Mouse (Mus musculus): ENCODE measurements at regions not wholly inside any gene's neighbourhood (a gene's known extent, or its start where the extent isn't known, plus 50 kb on each side); places are given as distances from the start of the nearest gene placed in this dataset.
A peak's percentile ranks its signal among the peaks of the same experiment; 100 is the strongest.
"Not testable (repeated sequence)": the region's sequence is repeated elsewhere in the genome, so short reads cannot be mapped to it uniquely, and the experiment has no call there.

DNA sequence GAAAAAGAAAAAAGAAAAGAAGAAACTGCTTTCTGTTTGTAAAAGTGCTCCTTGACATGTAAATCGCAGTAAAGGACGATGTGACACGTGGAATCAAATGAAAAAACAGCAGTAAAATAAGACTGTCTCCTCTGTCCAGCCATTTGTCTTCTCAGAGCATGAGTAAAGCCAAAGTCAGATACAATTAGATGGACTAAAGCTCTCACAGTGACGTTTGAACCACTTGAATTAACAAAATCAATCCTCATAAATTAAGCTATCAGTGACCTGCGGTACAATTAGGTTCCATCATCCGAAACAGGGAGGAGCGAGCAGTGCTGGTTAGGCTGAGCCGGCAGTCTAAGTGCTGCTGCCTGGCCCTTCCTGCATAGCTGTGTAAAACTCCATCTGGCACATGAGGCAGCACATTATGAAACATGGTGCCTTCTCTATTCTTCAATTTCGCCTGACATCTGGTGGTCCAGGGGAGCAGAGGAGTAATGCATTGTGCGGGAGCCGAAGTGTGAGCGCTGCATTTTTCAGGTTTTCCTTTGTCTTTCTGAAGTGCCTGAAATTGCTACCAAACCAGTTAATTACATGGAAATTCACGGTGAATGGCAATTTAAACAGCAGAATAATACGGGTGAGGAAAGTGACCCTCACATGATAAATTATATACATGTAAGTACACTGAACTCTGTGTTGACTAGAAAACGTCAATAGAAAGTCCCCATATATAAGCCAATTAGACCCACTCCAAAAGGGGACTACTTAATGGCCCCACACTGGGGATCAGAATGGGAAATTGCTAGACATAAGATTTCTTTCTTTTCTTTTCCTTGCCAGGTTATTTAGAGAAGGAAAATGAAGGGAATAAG, 118.1 kb downstream of the Mmrn1 start:
- DNase-seq (ENCODE audit: low read depth, low spot score), result no peak

DNA sequence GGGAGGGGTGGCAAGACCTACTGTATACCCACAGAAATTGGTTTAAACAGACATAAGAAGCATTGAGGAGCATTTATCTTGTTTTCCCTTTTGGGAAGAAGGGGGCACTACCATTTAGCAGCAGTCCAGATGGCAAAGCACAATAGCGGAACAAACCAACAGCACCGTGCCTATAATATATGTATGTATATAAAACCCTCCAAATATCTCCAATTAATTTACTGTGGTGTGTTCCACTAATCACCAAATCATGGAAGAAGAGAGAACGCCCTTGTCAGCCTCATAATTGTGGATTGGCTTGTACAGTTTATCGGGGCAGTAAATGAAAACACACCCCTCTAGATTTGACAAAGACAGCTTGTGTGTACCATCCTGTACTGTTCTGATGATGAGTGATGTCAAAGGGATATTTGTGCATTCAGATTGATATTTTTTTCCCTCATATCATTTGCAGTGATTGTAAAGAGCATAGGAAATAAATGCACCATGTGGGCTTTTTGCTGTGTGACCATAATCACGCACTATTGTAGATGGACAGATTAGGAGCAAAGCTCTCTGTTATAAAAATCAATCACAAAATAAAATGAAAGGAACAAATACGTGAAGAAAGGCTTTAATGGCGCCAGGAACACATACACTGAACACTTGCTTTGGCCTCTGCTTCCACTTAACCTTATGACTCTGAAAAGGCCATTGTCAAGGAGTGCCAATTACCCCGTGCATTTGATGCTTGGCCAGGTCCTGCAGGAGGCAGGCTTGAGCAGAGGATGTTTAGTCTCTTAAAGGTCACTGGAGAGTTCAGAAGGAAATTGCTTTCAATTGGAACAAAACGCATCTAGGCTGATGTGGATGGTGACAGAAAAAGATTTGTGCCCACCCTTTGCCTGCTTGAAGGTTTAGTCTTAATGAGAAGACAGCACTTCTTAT, 119.0 kb downstream of the Mmrn1 start:
- no peak for DNase-seq (ENCODE audit: low read depth, low spot score)

DNA sequence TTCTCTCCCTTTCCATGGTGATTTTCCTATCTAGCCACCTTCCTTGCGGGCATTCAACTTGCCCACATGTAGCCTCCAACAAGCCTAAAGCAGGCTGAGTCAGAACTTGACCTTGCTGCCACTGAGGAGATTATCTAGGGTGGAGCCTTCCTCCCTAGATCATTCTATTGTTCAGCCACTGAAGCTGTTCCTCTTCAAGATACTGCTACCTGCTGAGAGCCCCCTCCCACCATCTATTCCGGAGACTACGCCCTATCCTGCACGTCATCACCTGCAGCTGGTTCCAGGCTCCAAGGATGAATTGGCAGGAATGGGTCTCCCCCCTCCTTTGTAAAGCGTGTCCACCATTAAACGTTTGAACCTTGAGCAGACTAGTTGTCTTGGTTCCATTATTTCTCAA, 122.9 kb downstream of the Mmrn1 start:
- not testable (repeated sequence) for DNase-seq (ENCODE audit: low read depth, low spot score)

DNA sequence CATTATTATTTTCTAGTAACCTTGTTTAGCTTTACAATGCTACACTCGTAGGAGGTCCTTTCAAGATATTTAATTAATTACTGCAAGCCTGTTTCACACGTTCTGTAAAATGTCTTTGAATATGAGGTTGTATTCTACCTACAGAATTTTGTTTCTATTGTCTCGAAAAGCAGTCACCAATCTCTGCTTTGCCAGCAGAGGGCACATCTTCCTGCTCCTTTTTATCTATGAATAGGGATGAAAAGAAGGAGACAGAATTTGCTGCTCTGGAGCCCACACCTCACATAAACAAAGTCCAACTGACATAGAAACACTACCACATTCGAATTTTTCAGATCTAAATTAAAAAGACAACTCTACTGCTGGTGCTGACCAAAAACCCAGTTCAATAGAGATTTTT, 117.0 kb upstream of the Ccser1 start:
- DNase-seq (ENCODE audit: low read depth, low spot score), result peak; percentile 43

DNA sequence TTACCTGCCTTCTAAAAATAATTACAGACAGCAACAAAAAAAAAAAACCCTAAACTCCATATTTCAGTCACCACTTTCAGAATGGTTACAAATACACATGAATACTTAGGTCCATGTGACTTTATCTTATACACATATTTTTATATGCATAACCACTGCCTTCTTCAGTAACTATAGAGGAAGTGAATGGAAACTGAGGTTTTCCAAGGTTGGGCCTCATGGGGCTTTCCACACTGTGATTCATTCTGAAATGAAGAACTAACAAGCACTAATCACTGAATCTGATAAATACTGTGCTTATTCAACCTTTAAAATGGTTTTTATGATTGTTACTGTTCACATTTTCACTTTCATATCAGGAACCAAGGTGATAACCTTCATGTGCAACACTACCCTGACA, 114.4 kb upstream of the Ccser1 start:
- DNase-seq (ENCODE audit: low read depth, low spot score), result peak; percentile 67

DNA sequence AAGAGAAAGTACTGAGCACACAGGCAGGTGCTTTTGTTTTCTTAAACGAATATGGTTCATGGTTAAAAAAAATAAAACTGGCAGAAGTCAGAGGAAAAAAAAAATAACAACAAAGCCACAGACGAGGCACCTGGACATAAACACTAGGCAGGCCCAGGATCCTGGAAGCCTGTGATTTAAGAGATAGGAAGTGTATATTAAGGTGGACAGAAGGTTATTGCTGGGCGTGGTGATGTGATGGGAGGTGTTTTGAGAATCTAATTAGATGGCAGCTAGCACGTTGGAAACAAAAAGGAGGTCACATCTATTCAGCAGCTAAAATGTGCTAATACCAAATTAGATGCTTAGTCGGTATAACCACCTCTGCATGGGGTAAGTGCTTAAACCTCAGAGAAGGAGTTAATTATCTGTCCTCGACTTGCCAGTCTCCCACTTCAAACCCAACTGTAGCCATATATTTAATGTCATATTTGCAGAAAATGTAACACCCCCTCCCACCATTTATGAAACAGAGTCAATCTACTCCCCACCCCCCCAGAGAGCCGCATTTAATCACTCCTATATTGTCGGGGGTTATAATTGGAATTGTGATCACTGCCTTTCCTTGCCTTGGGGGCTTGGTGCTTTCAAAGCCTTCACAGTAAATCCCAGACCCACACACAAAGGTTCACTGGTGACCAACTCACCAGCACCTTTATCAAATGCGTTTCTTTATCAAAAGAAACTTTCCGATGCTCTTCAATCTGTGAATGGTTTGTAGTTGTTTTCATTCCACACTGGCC, 113.4 kb upstream of the Ccser1 start:
- no peak for DNase-seq (ENCODE audit: low read depth, low spot score)

DNA sequence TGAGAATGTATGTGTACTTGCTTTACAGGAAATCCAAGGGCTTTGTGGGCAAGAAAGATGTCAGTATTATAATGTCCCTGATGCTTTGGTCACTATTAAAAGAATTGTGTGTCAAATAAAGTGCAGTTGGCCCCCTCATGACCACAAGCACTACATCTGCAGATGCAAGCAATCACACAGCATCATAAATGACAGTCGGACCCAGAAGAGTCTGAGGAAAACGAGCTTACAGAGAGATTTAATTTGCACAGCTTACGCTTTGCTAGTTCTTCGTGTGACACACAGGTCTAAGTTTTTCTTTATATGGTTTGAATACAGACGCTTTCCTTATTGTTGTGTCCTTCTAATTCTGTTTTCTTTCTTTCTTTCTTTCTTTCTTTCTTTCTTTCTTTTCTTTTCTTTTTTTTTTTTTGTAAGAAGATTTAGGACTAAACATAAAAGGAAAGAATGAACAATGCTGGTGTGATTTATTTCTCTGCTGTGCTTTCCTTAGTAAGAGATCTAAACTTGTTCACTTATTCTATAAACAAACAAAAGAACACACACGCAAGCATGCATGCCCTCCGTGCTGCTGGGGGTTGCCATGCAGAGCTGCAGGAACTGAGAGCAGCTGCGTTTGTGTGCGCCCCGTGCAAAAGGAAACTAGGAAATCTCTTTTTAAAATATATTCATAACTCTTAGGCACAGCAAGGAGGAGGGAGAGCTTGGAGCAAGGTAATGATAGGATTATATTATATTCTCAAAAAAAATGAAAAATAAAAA, 112.6 kb upstream of the Ccser1 start:
- DNase-seq (ENCODE audit: low read depth, low spot score), result peak; percentile 74

DNA sequence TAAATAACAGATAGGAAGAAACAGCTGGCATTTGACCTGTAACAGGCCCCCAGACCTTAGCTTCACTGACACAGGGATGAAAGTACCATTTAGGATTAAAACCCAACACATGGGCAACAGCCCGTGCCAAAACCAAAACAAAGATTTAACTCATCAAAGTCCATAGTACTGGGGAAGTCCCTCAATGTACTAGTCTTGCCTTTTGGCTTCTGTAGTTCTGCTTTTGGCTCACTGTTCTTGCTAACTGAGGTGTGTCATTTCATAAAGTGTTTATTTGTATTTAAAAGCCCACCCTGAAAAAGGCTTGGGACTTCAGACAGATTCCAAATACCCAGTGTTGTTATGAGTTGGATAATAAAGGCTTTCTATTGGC, 112.0 kb upstream of the Ccser1 start:
- DNase-seq (ENCODE audit: low read depth, low spot score), result peak; percentile 75

DNA sequence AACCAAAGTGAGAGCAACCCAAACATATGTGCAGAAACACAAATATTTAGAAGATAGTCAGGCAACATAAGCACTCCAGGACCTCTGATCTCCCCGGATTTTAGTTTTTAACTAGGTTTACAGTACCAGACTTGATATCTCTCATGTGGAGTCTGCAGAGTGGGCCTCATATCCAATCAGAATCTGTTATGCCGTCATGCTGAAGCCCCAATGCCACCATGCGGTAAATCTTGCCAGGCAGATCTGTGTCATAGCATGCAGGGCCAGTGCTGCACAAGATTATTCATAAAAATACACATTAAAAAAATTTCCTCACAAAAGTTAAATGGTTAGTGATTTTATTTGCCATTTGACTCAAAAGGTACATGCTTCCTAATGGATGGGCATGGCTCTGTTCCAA, 106.9 kb upstream of the Ccser1 start:
- DNase-seq (ENCODE audit: low read depth, low spot score), result no peak

DNA sequence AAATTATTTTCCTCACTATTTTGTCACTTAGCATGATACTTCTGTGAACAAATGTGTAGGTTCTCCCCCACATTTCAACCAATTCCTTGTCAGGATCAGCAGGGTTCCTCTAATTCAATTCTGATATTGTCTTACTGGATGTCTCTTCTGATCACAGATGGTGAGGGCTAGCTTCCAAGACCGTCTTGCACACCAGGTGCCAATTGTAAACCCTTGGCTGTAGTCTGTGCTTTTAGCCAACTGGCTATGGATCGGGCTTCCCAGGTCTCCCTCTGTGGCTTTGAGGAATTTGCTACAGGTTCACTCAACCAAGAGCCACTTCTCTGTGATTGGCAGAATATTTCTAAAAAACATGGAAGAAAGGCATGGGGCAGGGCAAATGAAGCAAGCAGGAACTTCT, 106.3 kb upstream of the Ccser1 start:
- DNase-seq (ENCODE audit: low read depth, low spot score), result no peak

DNA sequence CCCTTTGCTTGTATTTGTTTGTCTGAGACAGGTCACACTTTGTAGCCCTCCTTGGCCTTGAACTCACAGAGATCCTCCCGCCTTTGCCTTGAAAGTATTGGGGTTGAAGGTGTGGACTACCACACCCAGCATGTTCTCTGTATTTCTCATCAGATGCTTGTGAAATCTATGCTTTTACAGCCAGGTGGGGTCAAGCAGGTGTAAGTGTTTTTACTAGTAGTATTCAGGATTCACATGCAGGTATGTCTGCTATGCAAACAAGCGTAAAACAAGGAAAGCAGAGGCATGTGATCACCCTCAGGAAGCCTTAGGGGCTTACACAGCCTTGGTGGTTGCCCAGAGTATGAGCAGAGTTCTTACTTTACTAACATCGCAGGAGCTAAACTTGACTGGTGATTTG, 105.4 kb upstream of the Ccser1 start:
- DNase-seq (ENCODE audit: low read depth, low spot score), result no peak

DNA sequence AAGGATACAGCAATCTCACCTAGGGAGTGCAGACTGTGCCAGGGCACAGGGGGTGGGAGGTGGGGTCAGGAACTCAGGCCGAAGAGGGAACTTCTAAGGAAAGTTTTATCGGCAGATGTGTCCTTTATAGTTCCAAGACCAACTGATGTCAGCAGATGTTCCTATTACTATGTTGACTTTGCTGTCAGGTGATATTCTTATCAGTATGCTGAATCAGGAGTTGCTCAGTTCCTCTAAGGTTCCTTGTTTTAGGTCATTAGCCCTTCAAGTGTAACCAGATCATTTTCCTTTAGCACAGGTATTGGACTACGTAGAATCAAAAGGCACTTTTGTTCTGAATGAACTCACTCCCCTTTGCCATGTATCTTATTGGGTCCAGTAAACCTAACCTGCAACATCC, 101.6 kb upstream of the Ccser1 start:
- no peak for DNase-seq (ENCODE audit: low read depth, low spot score)

DNA sequence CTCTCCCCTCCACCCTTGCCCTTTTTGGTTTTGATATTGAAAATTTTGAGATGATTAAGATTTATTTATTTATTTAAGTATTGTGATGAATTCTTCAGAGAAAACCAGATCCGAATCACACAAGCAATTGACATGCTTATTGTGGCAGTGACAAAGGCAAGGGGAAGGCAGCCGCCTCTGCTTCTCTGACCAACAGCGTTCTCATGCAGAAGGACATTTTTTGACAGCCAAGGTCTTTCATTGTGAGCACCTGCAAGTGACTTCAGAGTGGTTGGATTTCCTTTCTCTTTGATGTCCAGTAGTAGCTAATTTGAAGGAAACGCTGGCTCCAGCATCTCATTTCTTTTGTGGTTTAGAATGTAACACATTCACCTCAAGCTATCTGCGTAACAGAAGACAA, 99.5 kb upstream of the Ccser1 start:
- DNase-seq (ENCODE audit: low read depth, low spot score), result no peak

DNA sequence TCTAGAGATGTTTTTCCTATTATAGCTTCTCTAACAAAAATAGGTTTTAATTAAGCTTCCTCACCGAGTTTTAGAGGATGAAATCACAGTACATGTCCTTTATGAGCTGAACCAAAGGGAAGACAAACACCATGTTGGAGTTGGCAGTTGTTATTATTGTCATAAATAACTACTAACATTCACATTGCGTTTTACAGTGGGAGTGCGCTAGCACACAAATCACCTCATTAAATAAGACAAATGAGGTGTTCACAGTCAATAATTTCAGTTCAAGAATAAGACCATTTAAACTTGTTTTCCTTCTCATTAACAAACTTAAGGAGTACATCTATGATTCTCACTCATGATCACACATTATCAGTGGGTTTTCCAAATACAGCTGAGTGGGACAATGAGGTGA, 96.8 kb upstream of the Ccser1 start:
- no peak for DNase-seq (ENCODE audit: low read depth, low spot score)

DNA sequence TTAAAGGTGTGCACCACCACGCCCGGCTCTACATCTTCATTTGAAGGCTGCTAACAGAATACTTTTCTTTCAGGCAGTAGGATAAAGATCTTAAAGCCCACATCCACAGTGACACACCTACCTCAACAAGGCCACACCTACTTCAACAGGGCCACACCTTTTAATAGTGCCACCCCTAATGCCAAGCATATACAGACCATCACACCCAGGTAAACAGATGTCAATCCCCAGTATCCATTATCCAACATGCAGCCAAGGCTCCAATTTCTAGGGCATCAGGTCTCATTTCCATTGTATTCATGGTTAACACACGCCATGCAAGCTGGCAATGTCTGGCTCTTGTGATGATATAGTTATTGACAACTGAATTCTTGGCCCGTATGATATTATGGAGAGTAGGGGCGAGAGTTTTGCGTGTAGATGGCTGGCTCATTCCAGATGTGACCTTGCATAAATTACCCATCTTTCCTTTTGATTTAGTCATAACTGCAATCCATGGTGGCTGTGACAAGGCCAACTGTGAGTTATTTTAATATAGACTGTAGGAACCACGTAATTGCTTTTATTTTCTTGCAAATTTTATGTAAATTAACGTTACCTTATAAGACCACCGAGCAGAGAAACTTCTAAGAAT, 80.7 kb upstream of the Ccser1 start:
- DNase-seq (ENCODE audit: low read depth, low spot score), result no peak

DNA sequence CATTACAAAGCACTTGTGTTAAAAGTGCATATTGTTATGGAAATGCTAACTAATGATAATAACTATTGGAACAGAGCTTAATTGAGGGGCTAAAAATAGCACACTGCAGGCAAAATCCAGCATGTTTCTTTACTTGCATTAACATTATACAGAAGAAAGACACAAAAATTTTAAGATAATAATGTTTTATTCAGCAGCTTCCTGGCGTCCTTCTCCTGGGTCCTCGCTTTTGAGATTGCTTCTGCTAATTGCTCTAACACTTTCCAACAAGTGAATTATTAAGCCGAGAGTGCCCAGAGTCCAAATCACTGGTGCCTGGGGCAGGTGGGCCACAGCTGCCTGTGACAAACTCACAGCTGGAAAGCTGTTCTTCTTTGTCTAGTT, 80.2 kb upstream of the Ccser1 start:
- DNase-seq (ENCODE audit: low read depth, low spot score), result no peak

DNA sequence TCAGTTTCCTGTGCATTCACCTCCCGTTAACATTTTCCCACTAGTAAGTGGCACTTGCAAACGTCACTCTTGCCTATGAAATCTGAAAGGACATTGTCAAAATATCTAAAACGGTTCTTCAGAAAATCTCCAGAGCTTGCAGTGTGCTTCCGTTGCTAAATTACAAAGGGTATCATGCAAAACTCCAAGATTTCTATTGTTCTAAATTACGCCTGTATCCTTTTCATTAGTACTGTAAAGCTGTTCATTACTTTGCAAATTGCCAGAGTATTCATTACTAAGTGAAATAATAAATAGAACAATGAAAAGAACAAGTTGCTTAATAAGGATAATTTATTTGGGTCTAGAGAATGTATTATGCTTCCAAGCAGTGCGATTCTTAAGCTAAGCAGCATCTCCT, 78.2 kb upstream of the Ccser1 start:
- no peak for DNase-seq (ENCODE audit: low read depth, low spot score)

DNA sequence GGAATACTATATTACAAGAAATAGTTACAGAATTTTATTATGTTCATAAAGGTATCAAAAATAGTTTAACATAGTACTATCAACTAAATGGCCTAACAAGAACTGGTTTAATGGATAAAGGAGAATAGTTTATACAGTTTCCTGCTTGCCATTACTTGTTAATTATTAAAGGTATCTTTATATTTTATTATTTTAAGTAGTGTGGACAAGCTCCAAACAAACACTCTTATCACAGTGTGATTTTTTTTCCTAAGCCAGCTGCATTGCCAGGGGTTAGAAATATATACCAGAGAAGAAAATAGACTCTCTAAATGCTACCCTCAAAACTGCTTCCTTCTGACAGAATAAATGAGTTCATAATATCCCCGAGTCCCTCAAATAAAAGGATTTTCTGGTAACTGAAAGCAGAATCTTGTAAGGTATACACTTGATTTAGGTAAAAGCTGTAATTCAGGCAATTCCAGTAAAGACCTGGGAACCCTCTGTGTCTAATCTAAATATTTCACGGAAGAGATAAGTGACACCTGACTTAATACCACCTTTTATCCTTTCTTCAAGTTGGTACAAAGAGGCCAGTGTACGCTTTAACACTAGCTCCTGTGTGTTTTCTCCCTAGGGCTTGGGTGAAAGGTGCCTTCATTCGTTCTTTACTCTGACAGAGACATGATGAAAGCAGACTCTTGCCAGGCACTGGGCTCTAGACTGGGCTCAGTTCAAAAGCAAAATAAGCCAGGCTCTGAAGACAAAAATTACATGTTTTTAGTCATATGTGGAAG, 76.5 kb upstream of the Ccser1 start:
- no peak for DNase-seq (ENCODE audit: low read depth, low spot score)

DNA sequence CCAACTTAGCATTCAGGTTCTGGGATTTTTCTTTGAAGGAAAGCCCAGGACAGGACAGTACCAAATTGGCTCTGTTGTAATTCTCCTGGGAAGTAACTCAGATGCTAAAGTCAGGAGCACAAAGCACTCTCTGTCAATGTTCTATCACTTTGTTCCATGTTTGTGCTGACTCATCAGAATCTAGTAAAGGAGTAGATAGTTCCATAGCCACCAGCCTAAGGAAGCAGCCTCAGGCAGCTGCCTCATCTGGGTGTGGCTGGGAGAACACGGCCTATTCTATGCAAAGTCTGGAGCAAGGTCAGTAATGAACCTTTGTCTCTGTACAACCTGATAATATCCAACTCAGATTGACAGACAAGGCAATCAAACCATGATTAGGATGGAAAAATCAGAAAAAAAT, 64.9 kb upstream of the Ccser1 start:
- DNase-seq (ENCODE audit: low read depth, low spot score), result no peak

DNA sequence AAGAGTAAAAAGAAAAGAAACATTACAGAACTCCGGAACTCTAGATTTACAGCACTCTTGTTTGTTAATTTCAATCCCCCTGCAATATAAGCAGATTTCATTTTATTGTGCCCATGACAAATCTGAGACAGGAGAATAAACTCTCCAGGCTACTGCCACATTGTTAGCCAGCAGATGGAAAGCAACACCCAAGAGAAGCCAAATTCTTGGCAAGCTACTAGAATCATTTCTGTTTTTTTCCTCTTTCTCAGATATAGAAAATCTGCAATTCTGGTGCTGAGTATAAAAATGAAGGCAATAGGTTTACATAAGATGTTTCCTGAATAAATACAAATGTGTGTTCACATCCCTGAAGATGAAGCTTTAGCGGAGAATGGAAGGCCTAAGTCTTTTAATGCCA, 60.5 kb upstream of the Ccser1 start:
- no peak for DNase-seq (ENCODE audit: low read depth, low spot score)
